Mouse (Mus musculus) regulatory T cell (primary cell): ENCODE results near the gene Tbx10.
"Not testable (repeated sequence)": the region's sequence is repeated elsewhere in the genome, so short reads cannot be mapped to it uniquely, and the experiment has no call there.

Experiments used
- in situ Hi-C: fragments of 300-600 bp; cut with MboI, MseI; formaldehyde crosslinking; loops from one replicate; pipeline ENCODE4 v1.15.1; 2025; ENCODE audit warnings: high pct_unique_total_duplicates

The Tbx10 gene

GRCm38 (mm10) chr19:4042124-4042523, 49.6 kb downstream of the Tbx10 start:
- in situ Hi-C loops = no loop called here

- in situ Hi-C loops = not testable (repeated sequence)
Observed at GRCm38 (mm10) chr19:4044109-4044508, 51.6 kb downstream of the Tbx10 start.

- in situ Hi-C loops = no loop called here
Observed at GRCm38 (mm10) chr19:4045966-4046865, 53.7 kb downstream of the Tbx10 start, which contains the start of gene Gstp2. Gstp2 (minus strand) TSS chr19:4046023.

GRCm38 (mm10) chr19:4046866-4047254, 54.3 kb downstream of the Tbx10 start:
- in situ Hi-C loops = no loop called here

GRCm38 (mm10) chr19:4047859-4048258, 55.3 kb downstream of the Tbx10 start:
- in situ Hi-C loops = no loop called here

GRCm38 (mm10) chr19:4049069-4049468, 56.5 kb downstream of the Tbx10 start:
- in situ Hi-C loops = not testable (repeated sequence)
